Mouse (Mus musculus) ES-CJ7 (cell line): ENCODE results near the gene Krtap3-1.

ENCODE experiments used
- DNase-seq: peaks from one replicate; pipeline ENCODE4 v3.0.0; 2011; ENCODE audit warnings: low read depth, low spot score

Gene Krtap3-1

DNA sequence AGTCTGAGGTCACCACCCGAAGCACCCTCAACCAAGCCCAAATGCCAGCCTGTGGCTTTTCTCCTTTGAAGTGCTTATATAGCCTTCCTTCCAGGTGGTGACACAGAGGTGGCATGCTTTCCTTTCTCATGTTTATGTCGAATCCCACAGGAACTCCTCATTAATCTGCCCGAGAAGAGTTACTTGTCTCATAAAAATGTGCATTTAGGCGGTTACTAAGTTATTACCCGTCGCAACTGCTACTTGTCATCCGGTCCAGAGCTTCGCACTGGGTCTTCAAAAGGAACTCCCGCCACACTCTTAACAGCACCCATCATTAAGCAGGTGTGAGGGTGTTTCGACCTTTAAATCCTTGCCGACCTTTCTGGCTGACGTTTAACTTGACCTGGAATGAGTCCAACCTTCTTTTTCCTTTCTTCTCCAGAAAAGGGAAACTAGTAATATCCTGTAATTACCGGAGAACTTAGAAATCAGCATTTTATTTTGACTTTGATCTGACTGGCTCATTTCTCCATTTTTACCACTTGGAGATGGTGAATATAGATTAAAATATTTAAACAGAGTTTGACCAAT, 45.1 kb downstream of the Krtap3-1 start, which contains the start of gene Krt39:
TSS of gene Krt39 (minus strand) at position 51 of the 573 bp plus-strand sequence.
- DNase-seq = no peak
